Mouse (Mus musculus) megakaryocyte progenitor cell, adult 5-6 weeks (primary cell): ENCODE results near the gene Fads1. TPM values are rescaled to one million over a fixed set of nuclear protein-coding genes. Genes with fewer than 3 reads are reported as not detected.
A peak's percentile ranks its signal among the peaks of the same experiment; 100 is the strongest.

Experiments used
- ATAC-seq: replicated peaks from 2 replicates; pipeline ENCODE4 v1.8.0; 2016; ENCODE audit warnings: mild to moderate bottlenecking, moderate TSS enrichment, inconsistent platforms; ENCODE audit not compliant: poor library complexity
- total RNA-seq, 2 experiments: library from RNA; stranded (forward) in 1 of 2; stranded (reverse) in 1 of 2; fragments of 157-497, 149-512 nt in 1 of 2; fragments of 200-1000 nt in 1 of 2; gene quantifications; 2 replicates each; pipeline versions ENCODE4 v1.2.3 to v1.2.4; 2015 to 2017

Gene Fads1
- total RNA-seq, 2 experiments from 2014 or later: 9.4 to 22.2 TPM

- ATAC-seq: no peak
Measured at GRCm38 (mm10) chr19:10176477-10176876, 6.2 kb upstream of the Fads1 start.

DNA sequence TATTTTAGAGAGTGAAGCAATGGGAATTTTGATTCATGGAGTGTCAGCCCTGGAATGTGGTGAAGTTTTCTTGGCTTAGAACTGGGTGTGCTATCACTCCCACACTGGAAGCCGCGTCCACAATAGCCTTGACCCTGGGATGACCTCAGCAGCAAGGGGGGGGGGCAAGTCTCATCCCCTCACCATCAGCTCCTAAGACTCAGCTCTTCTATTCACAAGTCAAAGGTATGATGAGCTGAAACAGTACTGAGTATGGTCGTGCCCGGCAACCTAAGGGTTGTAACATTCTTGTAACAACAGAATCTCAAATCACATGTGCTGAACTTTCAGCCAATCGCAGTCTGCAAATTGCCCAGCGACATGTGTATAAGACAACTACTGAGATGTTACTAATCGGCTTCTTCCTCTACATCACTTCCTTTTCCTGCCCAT, 5.7 kb upstream of the Fads1 start:
- ATAC-seq: no peak

DNA sequence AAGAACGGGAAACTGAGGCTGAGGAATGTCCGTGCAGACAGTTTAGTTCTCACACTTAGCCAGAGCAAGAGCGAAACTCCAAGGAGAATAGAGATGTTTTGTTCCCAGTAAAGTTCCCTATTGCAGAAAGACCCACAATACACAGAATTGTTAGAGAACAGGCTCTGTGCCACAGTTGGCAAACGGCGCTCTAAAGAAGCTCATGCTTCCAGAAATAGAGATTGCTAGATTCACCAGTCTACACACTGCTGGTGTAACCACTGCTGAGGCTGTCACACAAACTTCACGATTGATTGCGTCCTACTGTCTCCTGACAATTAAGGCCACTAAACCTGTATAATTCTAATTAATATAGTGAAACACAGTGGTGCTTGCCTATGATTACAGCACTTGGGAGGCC, 1.5 kb upstream of the Fads1 start:
- ATAC-seq: no peak

DNA sequence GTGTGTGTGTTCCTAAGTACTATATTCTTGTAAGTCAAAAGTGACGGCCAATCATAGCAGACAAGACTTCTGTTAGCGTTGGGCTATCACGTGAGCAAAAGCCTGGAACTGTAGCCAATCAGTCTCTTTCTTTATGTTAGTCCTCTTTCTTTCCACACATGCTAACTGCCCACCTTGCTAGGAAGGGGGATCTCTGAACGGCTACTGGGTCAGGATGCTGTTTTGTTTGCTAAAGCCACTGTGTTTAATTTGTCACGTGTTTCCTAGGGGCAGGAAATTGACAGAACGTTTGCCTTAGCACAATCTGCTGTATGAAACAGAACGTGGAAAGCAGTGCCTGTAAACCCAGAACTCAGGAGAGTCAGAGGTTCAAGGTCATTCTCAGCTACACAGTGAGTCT, 546 bp upstream of the Fads1 start:
- peak; percentile 16 for ATAC-seq

GRCm38 (mm10) chr19:10183299-10183983, 753 bp downstream of the Fads1 start:
- ATAC-seq: peak; percentile 49

GRCm38 (mm10) chr19:10184096-10184495, 1.4 kb downstream of the Fads1 start:
- ATAC-seq: no peak

GRCm38 (mm10) chr19:10185876-10186275, 3.2 kb downstream of the Fads1 start:
- no peak for ATAC-seq

DNA sequence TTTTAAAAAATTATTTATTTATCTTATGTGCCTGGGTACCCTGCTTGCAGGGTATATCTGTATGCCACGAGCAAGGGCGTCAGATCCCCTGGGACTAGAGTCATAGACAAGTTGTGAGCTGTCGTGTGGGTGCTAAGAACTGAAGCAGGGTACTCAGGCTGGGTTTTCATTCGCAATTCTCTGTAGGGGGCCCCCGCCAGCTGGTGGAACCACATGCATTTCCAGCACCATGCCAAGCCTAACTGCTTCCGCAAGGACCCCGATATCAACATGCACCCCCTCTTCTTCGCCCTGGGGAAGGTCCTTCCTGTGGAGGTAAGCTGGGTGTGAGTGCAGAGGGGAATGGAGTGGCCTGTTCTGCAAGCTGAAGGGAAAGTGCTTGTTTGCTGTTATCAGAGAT, 3.9 kb downstream of the Fads1 start:
- ATAC-seq: no peak

DNA sequence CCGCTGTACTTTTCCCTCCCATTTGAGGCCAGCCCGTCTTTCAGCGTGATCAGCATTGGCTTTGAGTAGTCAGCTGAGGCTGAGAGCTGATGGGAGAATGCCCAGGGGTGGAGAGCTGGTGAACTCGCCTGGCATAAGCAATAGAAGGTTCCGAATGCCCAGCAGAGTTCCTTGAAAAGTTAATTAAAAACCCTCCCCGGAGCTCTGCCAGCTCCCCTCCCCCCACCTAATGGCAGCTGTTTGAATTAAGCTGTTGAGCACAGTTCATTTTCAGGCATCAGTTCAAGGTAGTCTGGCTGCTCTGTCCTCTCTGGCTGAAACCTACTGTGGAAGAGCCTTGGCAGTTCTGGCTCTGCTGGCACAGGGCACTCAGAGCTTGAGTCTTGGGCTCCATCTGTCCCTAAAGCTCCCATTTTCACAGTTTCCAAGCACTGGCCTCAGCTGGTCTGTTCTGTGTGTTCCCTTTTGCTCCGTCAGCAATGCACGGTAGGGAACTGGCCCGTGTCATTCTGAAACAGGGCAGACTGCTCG, 5.7 kb downstream of the Fads1 start:
- ATAC-seq: no peak

DNA sequence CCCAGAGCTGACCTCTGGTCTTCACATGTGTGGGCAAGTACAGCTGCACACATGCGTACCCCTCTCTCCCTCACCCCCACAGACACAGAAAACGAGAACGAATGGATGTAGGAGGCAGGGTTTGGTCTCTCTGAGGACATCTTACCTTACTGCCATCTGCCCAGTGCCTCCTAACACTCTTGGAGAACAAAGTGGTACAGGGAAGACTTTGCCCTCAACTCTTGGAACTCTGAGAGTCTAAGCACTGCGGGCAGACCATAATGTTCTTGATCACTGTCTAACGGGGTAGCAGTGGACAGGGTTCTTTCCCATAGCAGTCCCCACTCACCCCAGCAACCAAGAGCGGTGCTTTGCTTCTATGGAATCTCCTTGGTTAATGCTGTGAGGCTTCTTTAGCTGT, 6.3 kb downstream of the Fads1 start:
- ATAC-seq: no peak

- ATAC-seq: no peak
Measured at GRCm38 (mm10) chr19:10189940-10190339, 7.3 kb downstream of the Fads1 start.

GRCm38 (mm10) chr19:10190796-10191195, 8.1 kb downstream of the Fads1 start:
- peak; percentile 82 for ATAC-seq

- ATAC-seq: peak; percentile 80
Measured at GRCm38 (mm10) chr19:10191326-10191725, 8.6 kb downstream of the Fads1 start.

DNA sequence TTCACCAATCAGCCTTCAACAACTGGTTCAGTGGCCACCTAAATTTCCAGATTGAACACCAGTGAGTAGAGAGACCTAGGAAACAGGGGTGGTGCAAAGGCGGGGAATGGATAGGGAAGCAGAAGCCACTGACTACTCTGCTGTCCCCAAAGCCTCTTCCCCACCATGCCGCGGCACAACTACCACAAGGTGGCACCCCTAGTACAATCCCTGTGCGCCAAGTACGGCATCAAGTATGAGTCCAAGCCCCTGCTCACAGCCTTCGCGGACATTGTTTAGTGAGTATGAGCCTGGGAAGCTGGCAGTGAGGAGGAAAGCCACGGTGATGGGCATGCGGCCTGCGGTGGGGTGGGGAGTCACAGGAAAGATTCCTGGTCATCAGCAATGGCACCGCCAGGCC, 11.6 kb downstream of the Fads1 start:
- no peak for ATAC-seq

DNA sequence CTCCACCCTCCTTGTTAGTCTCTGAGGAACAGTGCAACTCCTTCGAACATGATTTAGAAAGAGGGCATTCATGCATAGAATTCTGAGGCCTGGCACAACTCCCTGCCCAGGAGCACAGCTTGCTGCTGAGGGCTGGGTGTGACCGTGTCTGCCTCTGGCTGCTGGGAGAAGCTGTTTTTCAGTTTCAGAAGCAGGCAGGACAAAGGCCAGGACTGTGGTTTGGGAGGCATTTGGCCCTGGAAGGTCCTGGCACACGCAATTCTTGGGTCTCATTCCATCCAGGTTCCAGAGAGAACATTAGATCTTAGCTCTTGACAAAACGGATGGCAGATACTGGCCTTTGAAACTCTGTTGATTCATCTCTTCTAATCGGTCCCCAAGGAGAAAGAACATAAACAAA, 12.6 kb downstream of the Fads1 start:
- ATAC-seq: no peak

- no peak for ATAC-seq
Measured at GRCm38 (mm10) chr19:10197130-10197529, 14.4 kb downstream of the Fads1 start.

DNA sequence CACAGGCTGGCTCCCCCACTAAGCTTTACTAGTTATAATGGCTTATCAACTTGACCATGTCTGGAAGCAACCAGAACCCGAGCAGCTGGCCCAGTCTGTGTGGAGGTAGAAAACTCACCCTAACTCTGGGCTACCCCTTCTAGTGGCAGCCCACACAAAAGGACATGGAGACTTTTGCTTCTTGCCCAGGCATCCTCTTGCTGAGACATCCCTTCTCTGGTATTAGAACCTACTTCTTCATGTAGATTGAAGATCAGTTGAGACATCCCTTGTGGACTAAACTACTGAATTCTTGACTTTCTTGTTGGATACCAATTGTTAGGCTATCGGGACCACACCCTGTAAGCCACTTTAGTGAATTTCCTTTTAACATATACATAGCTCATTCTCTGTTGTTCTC, 15.6 kb downstream of the Fads1 start:
- no peak for ATAC-seq

DNA sequence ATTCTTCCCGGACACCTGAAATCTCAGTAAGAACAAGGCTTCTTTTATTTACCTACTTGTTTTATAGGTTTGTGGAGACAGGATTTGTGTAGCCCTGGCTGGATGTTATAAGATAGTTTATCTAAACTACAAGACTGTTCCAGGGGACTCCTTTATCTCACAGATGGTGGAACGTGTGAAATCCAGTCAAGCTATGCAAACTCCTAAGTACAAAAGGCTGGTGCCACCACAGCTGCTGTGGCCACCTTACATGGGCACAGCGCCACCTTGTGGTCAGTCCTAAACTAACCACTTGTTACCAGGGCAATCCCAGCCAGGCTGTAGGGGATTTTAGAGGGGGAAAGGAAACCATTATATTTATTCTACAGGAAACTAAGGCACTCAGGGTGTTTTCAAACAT, 16.0 kb downstream of the Fads1 start:
- ATAC-seq: peak; percentile 74

DNA sequence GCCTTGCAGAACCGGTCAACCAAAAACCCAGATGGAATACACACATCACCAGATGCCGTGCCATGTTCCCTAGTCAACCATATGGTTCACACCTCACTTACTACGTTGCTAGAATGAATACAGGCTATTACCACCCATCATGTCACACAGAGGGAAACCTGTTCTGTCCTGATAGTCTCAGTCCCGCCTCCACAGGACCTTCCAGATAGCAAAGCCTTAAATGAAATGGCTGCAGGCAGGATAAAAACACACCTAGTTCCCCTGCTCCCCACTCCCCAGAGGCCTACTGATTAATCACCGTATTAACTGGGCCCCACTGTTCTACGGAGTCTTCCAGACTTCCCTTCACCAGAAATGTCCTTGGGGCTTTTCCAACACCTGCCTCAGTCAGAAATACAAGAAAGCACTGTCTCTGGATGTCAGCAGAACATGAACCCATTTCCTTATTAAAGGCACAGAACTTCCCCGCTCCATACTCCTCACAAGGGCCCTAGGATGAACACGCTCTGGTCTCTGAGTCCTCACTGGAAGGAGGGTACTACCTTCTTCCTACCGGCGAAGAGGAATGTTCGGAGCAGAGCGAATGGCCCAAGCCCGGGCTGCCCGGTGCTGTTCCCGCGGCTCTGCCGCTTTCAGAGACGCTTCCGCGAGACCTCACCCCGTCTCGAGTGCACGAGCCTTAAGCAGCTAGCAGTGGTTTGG, 20.6 kb downstream of the Fads1 start:
- peak; percentile 57 for ATAC-seq

GRCm38 (mm10) chr19:10203848-10204615, 21.3 kb downstream of the Fads1 start, which contains the start of the genes Tmem258 and Fen1:
Gene Tmem258, plus strand, starts transcription at chr19:10204014.
Gene Fen1, minus strand, starts transcription at chr19:10204169.
- peak; percentile 86 for ATAC-seq

- peak; percentile 72 for ATAC-seq
Measured at GRCm38 (mm10) chr19:10204616-10205001, 21.9 kb downstream of the Fads1 start.
